Mouse (Mus musculus) layer of hippocampus, adult 2 months (tissue): ENCODE measurements at regions not wholly inside any gene's neighbourhood (a gene's known extent, or its start where the extent isn't known, plus 50 kb on each side); places are given as distances from the start of the nearest gene placed in this dataset.

Source experiments
- DNase-seq, 2 experiments: peaks; one replicate each; pipeline ENCODE4 v3.0.0; 2022; ENCODE audit warnings: low spot score in 2 of 2
- H3K27ac ChIP-seq: fragments of 200-600 bp; 2 replicates; pipeline ENCODE4 v1.8.1; 2022
- H3K4me3 ChIP-seq: fragments of 200-600 bp; 2 replicates; pipeline ENCODE4 v1.8.1; 2022; ENCODE audit warnings: mild to moderate bottlenecking
- CTCF ChIP-seq: fragments of 200-600 bp; conservative IDR thresholded peaks from 2 replicates; pipeline ENCODE4 v1.8.1; 2022; ENCODE audit warnings: antibody characterized with exemption, mild to moderate bottlenecking, moderate library complexity

DNA sequence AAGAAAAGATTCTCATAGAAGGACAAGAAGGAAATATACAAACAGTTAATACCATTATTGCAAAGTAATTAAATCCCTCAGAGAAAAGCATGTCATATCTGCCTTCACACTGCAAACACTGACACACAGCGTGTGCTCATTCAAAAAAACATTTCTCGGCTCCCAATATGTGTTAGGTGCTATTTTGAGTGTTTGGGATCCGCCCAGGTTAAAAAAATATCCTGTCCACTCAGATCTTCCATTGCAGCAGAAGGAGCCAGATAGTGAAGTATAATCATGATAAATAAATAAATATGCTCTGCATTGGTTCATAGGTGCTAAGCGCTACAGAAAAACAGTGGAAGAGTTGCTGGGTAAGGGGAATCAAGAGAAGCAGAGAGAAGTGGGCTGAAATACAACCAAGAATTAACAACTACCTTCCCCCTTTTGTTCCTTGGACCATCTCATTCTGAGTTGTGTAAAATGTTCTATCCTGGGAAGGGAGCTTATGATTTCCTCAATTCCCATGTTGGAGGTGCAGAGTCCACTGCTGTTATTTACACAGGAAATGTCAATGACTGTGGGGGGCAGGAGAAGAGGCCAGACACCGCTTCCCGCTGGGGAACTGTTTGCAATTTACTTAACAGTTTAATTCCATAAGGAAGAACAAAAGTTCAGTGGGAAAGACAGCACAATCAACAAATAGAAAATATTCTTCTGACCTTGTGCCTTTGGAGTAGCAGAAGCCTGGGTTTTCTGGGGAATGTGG is 139.9 kb downstream of the Tle1 start:
- TF ChIP-seq CTCF = no peak
- DNase-seq = no peak
- H3K27ac ChIP-seq = no peak overlapping the region
- H3K4me3 ChIP-seq = no peak overlapping the region

DNA sequence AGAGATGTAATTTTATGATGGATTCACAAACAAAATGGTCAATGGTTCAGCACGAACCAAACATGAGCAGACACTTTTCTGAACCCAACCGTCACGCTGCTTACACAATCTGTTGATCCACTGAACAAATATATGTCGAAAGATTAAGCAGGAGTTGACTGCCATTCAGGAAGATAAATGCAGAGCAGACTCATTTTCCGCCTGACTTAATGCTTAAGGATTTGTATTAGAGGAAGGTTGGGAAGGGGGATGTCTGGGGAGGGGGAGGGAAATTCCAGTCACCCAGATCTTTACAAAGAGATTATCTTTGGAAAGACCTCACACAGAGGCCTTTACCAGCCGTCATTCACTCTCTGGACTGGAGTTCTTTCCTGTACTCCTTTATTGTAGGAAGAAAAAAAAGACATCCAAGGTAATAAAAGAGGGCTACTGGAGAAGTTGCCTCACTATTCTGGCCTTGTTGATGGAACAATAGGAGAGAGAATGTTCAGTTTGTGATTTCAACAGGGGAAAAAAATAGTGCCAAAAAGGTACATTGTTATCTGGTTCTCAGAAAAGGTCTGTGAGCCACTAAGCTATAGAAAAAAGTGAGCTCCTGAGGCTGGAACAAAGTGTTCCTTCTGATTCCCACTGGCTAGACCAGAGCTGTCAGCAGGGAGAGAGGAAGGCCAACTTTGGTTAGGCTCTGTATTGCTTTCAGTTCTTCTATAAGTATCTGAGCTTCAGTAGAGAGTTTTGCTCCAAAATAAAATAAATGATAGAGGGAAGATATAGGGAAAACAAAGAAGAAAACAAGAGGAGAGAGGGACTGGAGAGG is 150.9 kb downstream of the Tle1 start:
- H3K4me3 ChIP-seq = no peak overlapping the region
- no peak for DNase-seq
- no peak for TF ChIP-seq CTCF
- H3K27ac ChIP-seq = no peak overlapping the region

DNA sequence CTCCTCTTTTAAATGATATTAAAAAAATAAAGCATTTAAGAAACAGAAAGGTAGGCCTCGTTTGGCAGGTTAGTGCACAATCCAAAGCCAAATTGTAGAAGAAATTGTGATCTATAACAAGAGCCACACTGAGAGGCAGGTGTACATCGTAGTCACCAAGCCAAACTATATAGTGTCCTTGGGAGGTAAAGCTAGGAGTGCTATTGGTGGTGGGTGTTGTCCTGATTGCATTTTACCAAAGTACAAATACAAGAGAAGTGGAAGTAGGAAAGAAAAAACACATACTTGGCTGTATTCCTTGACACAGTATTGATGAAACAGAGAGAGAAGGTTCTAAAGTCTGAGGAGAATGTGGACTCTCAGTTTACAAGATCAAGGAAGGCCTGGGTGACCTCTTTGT is 178.6 kb downstream of the Tle1 start:
- Histone ChIP-seq H3K27ac (no peak overlapping the region), H3K4me3 (no peak overlapping the region)
- TF ChIP-seq CTCF = no peak
- DNase-seq = no peak

DNA sequence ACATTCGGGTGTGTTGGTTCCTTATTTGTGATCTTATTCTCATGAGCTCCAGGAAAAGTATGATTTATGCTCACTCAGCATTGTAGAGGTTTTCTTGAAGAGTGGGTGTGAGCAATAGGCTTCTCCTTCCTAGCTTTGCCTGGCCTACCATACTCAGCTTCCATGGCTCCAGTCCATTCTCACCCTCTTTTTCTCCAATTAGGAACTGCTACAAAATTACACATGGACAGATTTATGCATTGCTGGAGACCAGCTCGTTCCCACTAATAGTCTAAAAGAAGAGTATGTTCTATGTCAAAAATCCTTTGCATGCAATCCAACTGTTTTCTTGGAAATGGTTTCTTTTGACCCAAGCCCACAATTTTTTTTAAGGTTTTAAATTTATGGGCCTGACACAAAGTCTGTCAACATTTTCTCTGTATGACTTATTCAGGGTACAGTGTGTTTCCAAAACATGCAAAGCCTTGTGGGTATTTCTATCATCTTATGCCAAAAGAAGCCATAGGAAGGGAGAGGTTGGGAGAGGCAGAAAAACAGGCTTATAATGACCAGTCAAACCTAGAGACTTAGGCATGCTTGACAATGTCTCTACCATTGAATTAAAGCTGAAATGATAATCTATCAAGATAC is 186.4 kb downstream of the Tle1 start:
- Histone ChIP-seq H3K4me3 (no peak overlapping the region), H3K27ac (peak overlapping the region; percentile 32; the same call in 1 of the 2 replicates)
- no peak for DNase-seq
- TF ChIP-seq CTCF = no peak

DNA sequence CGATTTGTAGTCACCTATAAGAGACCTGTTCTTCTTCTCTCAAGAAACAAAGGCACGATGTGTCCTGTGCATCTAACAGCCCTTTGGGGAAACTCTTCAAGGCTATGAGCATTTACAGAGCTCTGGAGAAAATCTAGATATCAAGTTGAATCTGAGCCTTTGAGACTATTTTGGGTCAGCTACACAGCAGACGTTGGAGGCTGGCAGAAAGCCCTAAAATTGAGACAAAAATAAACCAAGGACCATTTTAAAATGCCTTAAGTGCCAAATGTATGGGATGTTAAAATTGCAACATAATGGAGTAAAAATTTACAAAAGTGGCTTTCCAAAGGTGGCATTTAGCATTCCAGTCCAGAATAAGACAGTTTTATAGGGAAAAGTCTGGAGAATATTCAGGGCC is 187.1 kb downstream of the Tle1 start:
- no peak for TF ChIP-seq CTCF
- DNase-seq = no peak
- H3K4me3 ChIP-seq = no peak overlapping the region
- H3K27ac ChIP-seq = peak overlapping the region; percentile 32; the same call in 1 of the 2 replicates

DNA sequence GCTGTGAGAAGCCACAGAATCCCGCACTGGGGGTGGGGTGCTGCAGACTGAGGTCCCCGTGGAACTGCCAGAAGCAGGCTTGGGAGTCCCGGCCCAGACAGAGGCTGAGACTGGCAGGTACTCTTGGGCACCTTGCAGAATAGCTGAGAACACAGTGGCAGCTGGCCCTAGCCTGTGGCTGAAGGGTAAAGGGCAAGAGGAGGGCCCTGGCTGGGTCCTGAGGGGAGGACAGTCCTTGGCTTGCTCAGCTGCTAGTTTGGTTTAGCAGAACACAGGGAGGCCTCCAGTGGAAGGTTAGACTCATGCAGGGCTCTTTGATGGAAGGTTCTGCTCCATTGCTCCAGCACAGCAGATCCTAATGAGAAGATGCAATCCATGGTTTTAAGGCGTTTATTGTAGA is 190.4 kb downstream of the Tle1 start:
- no peak for DNase-seq
- no peak overlapping the region for H3K27ac ChIP-seq
- no peak overlapping the region for H3K4me3 ChIP-seq
- no peak for TF ChIP-seq CTCF

DNA sequence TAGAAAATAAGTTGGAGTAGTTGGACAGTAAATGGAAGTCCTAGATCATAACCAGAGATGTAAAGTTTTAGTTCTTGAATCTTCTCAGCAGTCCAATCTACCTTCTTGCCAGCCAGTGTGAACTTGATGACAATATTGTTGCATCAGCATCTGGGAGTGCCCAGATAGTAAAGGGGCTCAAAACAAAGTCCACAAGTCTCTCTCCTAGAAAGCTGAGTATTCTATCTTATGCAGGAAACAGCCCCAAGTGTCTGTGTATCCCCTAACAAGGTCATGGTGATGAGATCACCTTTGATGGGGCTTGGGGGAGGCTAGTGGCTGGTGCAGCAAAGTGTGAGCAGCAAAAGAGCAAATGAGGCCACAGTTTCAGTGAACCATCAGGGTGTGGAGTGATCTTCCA is 194.8 kb downstream of the Tle1 start:
- no peak for DNase-seq
- H3K4me3 ChIP-seq = no peak overlapping the region
- no peak for TF ChIP-seq CTCF
- H3K27ac ChIP-seq = no peak overlapping the region

DNA sequence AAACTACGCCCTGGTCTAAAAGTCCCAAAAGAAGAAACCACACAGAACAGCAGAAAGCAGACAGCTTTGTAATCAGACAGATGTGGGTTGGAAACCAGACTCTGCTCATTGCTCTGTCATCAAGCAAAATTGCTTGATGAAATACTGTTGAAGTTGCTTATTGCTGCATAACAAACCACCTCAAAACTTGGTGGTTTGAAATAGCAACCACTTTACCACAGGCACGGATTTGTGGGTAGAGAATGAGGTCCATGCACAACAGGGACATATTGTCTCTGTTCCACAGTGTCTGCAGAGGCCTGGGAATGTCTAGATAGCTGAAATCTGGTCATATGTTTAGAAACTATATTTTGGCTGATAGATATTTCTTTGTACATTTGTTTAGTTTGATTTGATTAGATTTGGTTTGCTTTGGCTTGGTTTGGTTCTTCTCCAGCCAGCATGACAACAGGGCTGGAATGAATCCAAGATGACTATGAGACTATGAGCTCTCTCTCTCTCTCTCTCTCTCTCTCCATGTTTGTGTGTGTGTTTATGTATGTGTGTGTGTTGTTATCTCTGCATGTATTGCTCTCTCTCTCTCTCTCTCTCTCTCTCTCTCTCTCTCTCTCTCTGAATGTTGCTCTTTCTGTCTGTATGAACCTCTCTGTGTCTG is 199.4 kb downstream of the Tle1 start:
- no peak overlapping the region for H3K27ac ChIP-seq
- no peak for TF ChIP-seq CTCF
- no peak for DNase-seq
- no peak overlapping the region for H3K4me3 ChIP-seq

DNA sequence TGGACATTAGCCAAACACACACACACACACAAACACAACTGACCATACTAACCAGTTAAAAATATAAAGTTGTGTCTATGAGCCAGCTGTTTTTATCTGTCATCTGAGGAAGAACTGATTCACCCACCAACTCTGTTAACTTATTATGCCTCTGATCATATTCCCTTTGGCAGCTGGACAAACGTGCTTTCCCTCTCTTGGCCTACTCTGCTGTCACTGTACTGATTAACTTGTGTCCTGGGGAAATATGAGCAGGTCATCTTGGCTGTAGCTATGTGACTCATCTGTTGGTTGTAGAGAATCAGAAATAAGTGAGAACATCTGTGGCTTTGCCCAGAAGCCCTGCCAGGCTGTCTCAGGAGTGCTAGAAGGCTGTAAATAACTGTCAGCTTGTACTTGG is 210.9 kb upstream of the Gm11232 start:
- no peak for DNase-seq
- H3K4me3 ChIP-seq = no peak overlapping the region
- TF ChIP-seq CTCF = no peak
- no peak overlapping the region for H3K27ac ChIP-seq

DNA sequence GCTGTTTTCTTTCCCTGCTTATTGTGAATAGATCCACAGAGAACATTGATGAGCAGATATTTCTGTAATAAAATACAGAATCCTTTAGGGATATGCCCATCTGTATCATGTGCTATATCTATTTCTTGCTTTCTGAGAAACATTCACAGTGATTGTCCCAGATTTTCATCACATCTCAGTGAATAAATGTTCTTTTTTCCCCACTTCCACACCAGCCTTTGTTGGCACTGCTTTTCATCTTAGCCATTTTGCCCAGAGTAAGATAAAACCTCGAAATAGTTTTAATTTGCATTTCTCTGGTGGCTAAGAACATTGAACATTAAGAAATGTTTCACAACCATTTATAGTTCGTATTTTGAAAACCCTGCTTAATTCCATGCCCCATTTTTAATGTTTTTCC is 195.7 kb upstream of the Gm11232 start:
- Histone ChIP-seq H3K4me3 (no peak overlapping the region), H3K27ac (no peak overlapping the region)
- no peak for TF ChIP-seq CTCF
- DNase-seq = peak in 1 of 2 experiments; percentile 8

DNA sequence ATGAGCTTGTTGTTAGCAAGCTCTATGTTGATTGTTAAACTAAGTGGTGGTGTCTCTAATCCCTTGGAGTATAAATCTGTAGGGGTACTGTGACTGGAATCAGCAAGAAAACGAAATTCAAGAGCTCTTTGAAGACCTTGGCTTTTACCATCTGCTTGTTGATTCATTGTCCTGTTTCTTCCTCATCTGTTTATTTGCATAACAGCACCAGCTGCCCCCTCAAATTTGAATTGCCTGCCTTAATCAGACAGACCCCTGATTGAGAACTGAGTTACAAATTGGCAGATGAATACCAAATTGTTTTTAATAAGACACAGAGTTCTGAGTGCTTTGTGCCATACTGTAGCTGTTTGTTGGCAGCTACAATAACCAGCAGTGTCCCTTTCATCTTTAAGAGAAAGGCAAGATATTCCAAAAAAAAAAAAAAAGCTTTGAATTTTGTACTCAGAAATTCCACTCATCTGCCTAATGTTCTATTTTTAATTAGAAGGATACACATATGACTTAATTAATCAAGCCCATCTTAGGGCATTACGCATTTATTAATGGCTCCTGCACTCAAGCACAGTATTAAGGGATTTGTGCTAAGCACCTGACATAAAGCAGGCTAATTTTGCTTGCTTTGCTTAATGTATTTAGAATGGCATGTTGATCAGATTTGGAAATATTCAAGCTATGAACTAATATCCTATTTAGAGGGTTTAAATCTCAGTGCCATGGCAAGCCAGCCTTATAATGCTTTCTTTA is 175.6 kb upstream of the Gm11232 start:
- no peak for TF ChIP-seq CTCF
- no peak overlapping the region for H3K4me3 ChIP-seq
- no peak for DNase-seq
- no peak overlapping the region for H3K27ac ChIP-seq

DNA sequence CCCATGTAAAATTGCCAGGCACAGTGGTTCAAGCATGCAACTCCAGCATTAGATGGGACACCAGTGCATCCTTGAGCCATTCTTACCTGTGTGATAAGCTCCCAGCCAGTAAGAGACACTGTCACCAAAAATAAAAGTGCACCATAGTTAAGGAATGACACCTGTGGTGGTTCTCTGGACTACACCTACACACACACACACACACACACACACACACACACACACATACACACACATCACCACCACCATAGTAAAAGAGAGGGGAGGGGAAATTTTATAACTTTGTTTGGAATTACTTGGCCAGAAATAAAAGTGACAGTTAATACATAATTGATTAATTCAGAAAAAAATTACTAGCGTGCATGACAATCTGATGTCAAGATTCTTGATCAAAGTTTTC is 175.1 kb upstream of the Gm11232 start:
- Histone ChIP-seq H3K27ac (no peak overlapping the region), H3K4me3 (no peak overlapping the region)
- DNase-seq = no peak
- TF ChIP-seq CTCF = no peak
